22 mouse cellular contexts compared by ENCODE assay signal in the genomic region with DNA sequence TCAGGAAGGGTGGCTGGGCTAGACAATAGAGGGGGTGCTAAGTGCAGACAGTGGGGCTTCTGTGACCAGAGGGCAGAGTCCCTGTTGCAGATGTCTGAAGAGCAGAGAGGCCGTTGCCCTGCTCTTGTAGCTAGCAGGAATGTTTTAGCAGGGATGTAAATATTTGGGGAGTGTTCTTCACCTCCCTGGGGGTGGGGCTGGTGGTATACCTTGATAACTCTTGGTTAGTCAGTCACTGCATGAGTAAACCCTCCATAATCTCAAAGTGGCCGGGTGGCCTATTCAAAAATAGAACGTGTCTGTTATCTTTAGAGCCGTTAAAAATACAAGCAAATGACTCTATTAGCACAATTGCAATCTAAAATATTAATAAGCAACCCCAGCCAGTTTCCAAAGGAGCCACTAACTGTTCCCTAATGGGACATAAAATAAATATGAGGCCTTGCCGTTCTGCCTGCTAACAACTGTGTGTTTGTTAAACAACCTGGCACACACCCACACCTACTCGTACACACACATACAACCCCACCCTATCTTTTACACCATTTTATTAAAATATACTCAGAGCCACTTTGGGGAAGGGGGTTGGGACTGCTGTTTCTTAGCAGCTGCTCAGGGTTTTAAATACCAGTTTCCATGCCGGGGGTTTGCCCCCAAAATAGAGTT.
A peak's percentile ranks its signal among the peaks of the same experiment; 100 is the strongest.
DNase-seq lines count a peak whose midpoint lies in the region; ATAC-seq lines count a peak whose summit lies in the region.
"Had no signal": no experiment of that assay in that cellular context is flagged by ENCODE, and none has a peak within 500 bp of the region (broad histone marks: within the 10 kb centered on the region; RNA-seq: fewer than 3 reads in every experiment).

No protein-coding gene starts in this region.

- peaks cover 15% of the 10 kb centered on the region for H3K4me1 ChIP-seq in hindbrain, embryonic 16.5 days (ENCODE audit: control insufficient read depth, insufficient read depth, low read depth, low read length)
- no peaks in the 10 kb centered on the region; the same call in 1 of the 2 replicates for H3K4me1 ChIP-seq in hindbrain, embryonic 10.5 days (replicated peaks)
- H3K4me1 ChIP-seq in lung, embryonic 16.5 days (replicated peaks; ENCODE audit: control insufficient read depth, insufficient read depth, low read length), result no peaks in the 10 kb centered on the region; the same call in 1 of the 2 replicates
- H3K4me1 ChIP-seq in stomach, embryonic 15.5 days, result 0 out of 2 replicates have a peak, but pooled peaks cover 3% of the 10 kb centered on the region
- no peaks in the 10 kb centered on the region; the same call in 1 of the 2 replicates for H3K4me1 ChIP-seq in midbrain, embryonic 11.5 days (ENCODE audit: control insufficient read depth, insufficient read depth, low read length)
- H3K4me1 ChIP-seq: embryonic facial prominence, embryonic 12.5 days had no signal

- no peaks in the 10 kb centered on the region for H3K36me3 ChIP-seq in hindbrain, embryonic 16.5 days (ENCODE audit: control insufficient read depth, insufficient read depth, low read length)
- H3K36me3 ChIP-seq in hindbrain, embryonic 10.5 days, result no peaks in the 10 kb centered on the region
- no peaks in the 10 kb centered on the region for H3K36me3 ChIP-seq in lung, embryonic 16.5 days (ENCODE audit: control insufficient read depth, insufficient read depth, low read length)
- no peaks in the 10 kb centered on the region for H3K36me3 ChIP-seq in stomach, embryonic 15.5 days
- no peaks in the 10 kb centered on the region for H3K36me3 ChIP-seq in midbrain, embryonic 11.5 days (ENCODE audit: control insufficient read depth, insufficient read depth, low read length)
- H3K36me3 ChIP-seq: embryonic facial prominence, embryonic 12.5 days; forebrain, embryonic 15.5 days; G1E; heart, embryonic 15.5 days had no signal

- H3K9ac ChIP-seq in hindbrain, embryonic 16.5 days (ENCODE audit: low read depth, low read length), result no peak overlapping the region
- no peak overlapping the region for H3K9ac ChIP-seq in lung, embryonic 16.5 days (ENCODE audit: low read length)
- H3K9ac ChIP-seq in stomach, embryonic 15.5 days, result no peak overlapping the region
- H3K9ac ChIP-seq in midbrain, embryonic 11.5 days (ENCODE audit: low read length), result no peak overlapping the region
- H3K9ac ChIP-seq: embryonic facial prominence, embryonic 12.5 days; forebrain, embryonic 15.5 days; heart, embryonic 15.5 days had no signal

- peak overlapping the region; percentile 17; the same call in 1 of the 2 replicates for H3K27ac ChIP-seq in hindbrain, embryonic 16.5 days (ENCODE audit: low read depth, low read length)
- H3K27ac ChIP-seq in hindbrain, embryonic 10.5 days, result no peak overlapping the region
- H3K27ac ChIP-seq in lung, embryonic 16.5 days (ENCODE audit: low read length), result no peak overlapping the region
- no peak overlapping the region for H3K27ac ChIP-seq in stomach, embryonic 15.5 days
- H3K27ac ChIP-seq in midbrain, embryonic 11.5 days (ENCODE audit: low read depth, low read length), result no peak overlapping the region
- H3K27ac ChIP-seq: embryonic facial prominence, embryonic 12.5 days; forebrain, embryonic 15.5 days; heart, embryonic 15.5 days had no signal

- ATAC-seq in hindbrain, embryonic 16.5 days, result no peak
- ATAC-seq in lung, embryonic 16.5 days (ENCODE audit: low read depth), result peak; percentile 45; the same call in 1 of the 2 replicates
- ATAC-seq in stomach, embryonic 15.5 days (ENCODE audit: insufficient read depth, low FRiP score, low read depth), result peak; percentile 73; the same call in 1 of the 2 replicates
- no peak for ATAC-seq in midbrain, embryonic 11.5 days (ENCODE audit: low FRiP score)
- ATAC-seq: CD4-positive, CD25-positive, alpha-beta regulatory T cell, adult 4 months; forebrain, embryonic 15.5 days had no signal

- H3K27me3 ChIP-seq in hindbrain, embryonic 16.5 days (replicated peaks; ENCODE audit: control insufficient read depth, insufficient read depth, low read length), result no peaks in the 10 kb centered on the region
- no peaks in the 10 kb centered on the region for H3K27me3 ChIP-seq in hindbrain, embryonic 10.5 days (ENCODE audit: insufficient read depth, poor library complexity, severe bottlenecking)
- no peaks in the 10 kb centered on the region for H3K27me3 ChIP-seq in lung, embryonic 16.5 days (ENCODE audit: control insufficient read depth, insufficient read depth, low read depth, low read length)
- H3K27me3 ChIP-seq in stomach, embryonic 15.5 days (replicated peaks), result no peaks in the 10 kb centered on the region
- no peaks in the 10 kb centered on the region for H3K27me3 ChIP-seq in midbrain, embryonic 11.5 days (ENCODE audit: control insufficient read depth, insufficient read depth, low read length)
- H3K27me3 ChIP-seq: embryonic facial prominence, embryonic 12.5 days; forebrain, embryonic 15.5 days had no signal

- WGBS in hindbrain, embryonic 16.5 days, result 68% methylated on average over 7 of the region's 7 CpGs
- 85% methylated on average over 7 of the region's 7 CpGs for WGBS in hindbrain, embryonic 10.5 days
- 35% methylated on average over 7 of the region's 7 CpGs for WGBS in lung, embryonic 16.5 days
- WGBS in stomach, embryonic 15.5 days, result 45% methylated on average over 7 of the region's 7 CpGs
- WGBS in midbrain, embryonic 11.5 days, result 82% methylated on average over 7 of the region's 7 CpGs

- DNase-seq in hindbrain, embryonic 10.5 days (ENCODE audit: low spot score), result no peak
- no peak for DNase-seq in lung, postnatal 14 days
- DNase-seq in lung, postnatal 36 days, result peak; percentile 50
- no peak for DNase-seq in kidney, postnatal 4 days
- DNase-seq in midbrain, embryonic 11.5 days (ENCODE audit: low spot score, missing footprints), result no peak
- DNase-seq: adrenal gland, adult 8-10 months; adrenal gland, postnatal 36 days; B cell, adult 2 months; cerebellum, adult 9-10 months; cerebellum, postnatal 25 days; gastrocnemius, postnatal 36 days; heart, adult 11 months; heart, postnatal 14 days had no signal

- H3K4me3 ChIP-seq in hindbrain, embryonic 16.5 days (ENCODE audit: low read length), result no peak overlapping the region
- no peak overlapping the region for H3K4me3 ChIP-seq in hindbrain, embryonic 10.5 days
- no peak overlapping the region for H3K4me3 ChIP-seq in lung, embryonic 16.5 days (ENCODE audit: low read length)
- H3K4me3 ChIP-seq in stomach, embryonic 15.5 days (replicated peaks), result no peak overlapping the region
- H3K4me3 ChIP-seq in midbrain, embryonic 11.5 days (ENCODE audit: low read depth, low read length), result no peak overlapping the region
- H3K4me3 ChIP-seq: embryonic facial prominence, embryonic 12.5 days; forebrain, embryonic 15.5 days; heart, embryonic 15.5 days had no signal

- H3K4me2 ChIP-seq in hindbrain, embryonic 16.5 days (ENCODE audit: low read length), result no peak overlapping the region
- no peak overlapping the region for H3K4me2 ChIP-seq in lung, embryonic 16.5 days (ENCODE audit: low read depth, low read length)
- H3K4me2 ChIP-seq in stomach, embryonic 15.5 days, result no peak overlapping the region
- H3K4me2 ChIP-seq in midbrain, embryonic 11.5 days, result no peak overlapping the region
- H3K4me2 ChIP-seq: embryonic facial prominence, embryonic 12.5 days; forebrain, embryonic 15.5 days; heart, embryonic 11.5 days; heart, embryonic 15.5 days had no signal

- H3K9me3 ChIP-seq in hindbrain, embryonic 16.5 days (ENCODE audit: control insufficient read depth, low read length), result no peaks in the 10 kb centered on the region
- no peaks in the 10 kb centered on the region for H3K9me3 ChIP-seq in hindbrain, embryonic 10.5 days
- no peaks in the 10 kb centered on the region for H3K9me3 ChIP-seq in lung, embryonic 16.5 days (ENCODE audit: control insufficient read depth, low read length)
- no peaks in the 10 kb centered on the region for H3K9me3 ChIP-seq in stomach, embryonic 15.5 days
- no peaks in the 10 kb centered on the region for H3K9me3 ChIP-seq in midbrain, embryonic 11.5 days (ENCODE audit: control insufficient read depth, low read length)
- H3K9me3 ChIP-seq: embryonic facial prominence, embryonic 12.5 days; forebrain, embryonic 15.5 days; G1E; heart, embryonic 15.5 days had no signal

Comparison
In these comparisons a context has a peak if more than half of its experiments do, and no peak if none do; other contexts are left out.
1. ATAC-seq: peak in lung, embryonic 16.5 days (single experiment) and stomach, embryonic 15.5 days (single experiment); none in hindbrain, embryonic 16.5 days (single experiment) and midbrain, embryonic 11.5 days (single experiment).